Mouse (Mus musculus) liver, adult 2 months (tissue): ENCODE data around the gene Ntf3. TPM values are rescaled to one million over a fixed set of nuclear protein-coding genes. Genes with fewer than 3 reads are reported as not detected.

ENCODE experiments used
- DNase-seq: peaks from one replicate; pipeline ENCODE4 v3.0.0-alpha.2; 2011; ENCODE audit warnings: low read depth, low spot score; ENCODE audit errors: extremely low read depth
- H3K27ac ChIP-seq: fragments of 200-500 bp; replicated peaks from 2 replicates; pipeline ENCODE4 v1.5.1; 2012; ENCODE audit warnings: low read depth, mild to moderate bottlenecking, control low read depth, inconsistent platforms, low read length; ENCODE audit not compliant: insufficient read depth
- H3K27me3 ChIP-seq: fragments of 200-500 bp; 2 replicates; pipeline ENCODE4 v1.6.1; 2012; ENCODE audit warnings: mild to moderate bottlenecking, moderate library complexity, low read length, inconsistent platforms; ENCODE audit not compliant: control insufficient read depth, insufficient read depth
- H3K36me3 ChIP-seq: fragments of 200-500 bp; 2 replicates; pipeline ENCODE4 v1.6.1; 2012; ENCODE audit warnings: low read length, inconsistent platforms; ENCODE audit not compliant: control insufficient read depth, insufficient read depth
- H3K4me1 ChIP-seq: fragments of 200-500 bp; 2 replicates; pipeline ENCODE4 v1.6.1; 2011; ENCODE audit warnings: low read length; ENCODE audit not compliant: control insufficient read depth, insufficient read depth
- H3K4me3 ChIP-seq: fragments of 200-500 bp; 2 replicates; pipeline ENCODE4 v1.5.1; 2011; ENCODE audit warnings: low read depth, mild to moderate bottlenecking, control low read depth, low read length, moderate library complexity; ENCODE audit not compliant: insufficient read depth
- H3K79me2 ChIP-seq: fragments of 200-500 bp; 2 replicates; pipeline ENCODE4 v1.6.1; 2012; ENCODE audit warnings: inconsistent platforms, mild to moderate bottlenecking, low read length, moderate library complexity; ENCODE audit not compliant: control insufficient read depth, insufficient read depth
- H3K9ac ChIP-seq: fragments of 200-500 bp; 2 replicates; pipeline ENCODE4 v1.6.1; 2012; ENCODE audit warnings: low read depth, mild to moderate bottlenecking, control low read depth, inconsistent platforms, low read length
- CTCF ChIP-seq: fragments of 200-500 bp; IDR thresholded peaks from 2 replicates; pipeline ENCODE4 v1.5.1; 2011; ENCODE audit warnings: low read depth, low read length, control low read depth
- POLR2A ChIP-seq: fragments of 200-500 bp; IDR thresholded peaks from 2 replicates; pipeline ENCODE4 v1.6.1; 2011; ENCODE audit warnings: low read length, control low read depth; ENCODE audit not compliant: insufficient read depth; ENCODE audit errors: extremely low read depth
- WGBS: fragments of 180-500 bp; shearing (Covaris S2); methylation state at CpG from one replicate; pipeline ENCODE4 v1.1.7; 2018; 5-methylcytosine and 5-hydroxymethylcytosine counted together
- polyA plus RNA-seq: library from polyadenylated mRNA; depleted of rRNA; stranded (reverse); fragments of >200 nt; gene quantifications from 2 replicates; pipeline ENCODE4 v1.2.3, GENCODE M21; 2012
- total RNA-seq: library from RNA; depleted of rRNA; stranded (reverse); fragments of >200 nt; gene quantifications from 2 replicates; pipeline ENCODE4 v1.2.3, GENCODE M21; 2014

Ntf3 gene
- total and polyA plus RNA-seq, 2 experiments: 0.33 to 1.1 TPM

GRCm38 (mm10) chr6:126167731-126168130, 1.0 kb upstream of the Ntf3 start:
- Histone ChIP-seq H3K36me3 (no peaks in the 10 kb centered on the region), H3K4me1 (peaks cover 2% of the 10 kb centered on the region; the same call in 1 of the 2 replicates), H3K4me3 (no peak overlapping the region), H3K27ac (no peak overlapping the region), H3K9ac (no peak overlapping the region), H3K79me2 (no peaks in the 10 kb centered on the region), H3K27me3 (0 out of 2 replicates have a peak, but pooled peaks cover 6% of the 10 kb centered on the region)
- TF ChIP-seq POLR2A: no peak
- TF ChIP-seq CTCF: peak; percentile 38
- 17% methylated on average over 3 of the region's 3 CpGs for WGBS
- peak; percentile 41 for DNase-seq

GRCm38 (mm10) chr6:126167208-126167590, 489 bp upstream of the Ntf3 start:
- Histone ChIP-seq H3K36me3 (no peaks in the 10 kb centered on the region), H3K27ac (no peak overlapping the region), H3K79me2 (no peaks in the 10 kb centered on the region), H3K4me1 (peaks cover 3% of the 10 kb centered on the region; the same call in 1 of the 2 replicates), H3K27me3 (0 out of 2 replicates have a peak, but pooled peaks cover 6% of the 10 kb centered on the region), H3K9ac (no peak overlapping the region), H3K4me3 (no peak overlapping the region)
- 18% methylated on average over 6 of the region's 6 CpGs for WGBS
- TF ChIP-seq CTCF (no peak), POLR2A (no peak)
- DNase-seq: no peak

GRCm38 (mm10) chr6:126165591-126166155, 1.0 kb downstream of the Ntf3 start:
- peaks cover 14% of the 10 kb centered on the region for H3K4me1 ChIP-seq
- H3K27ac ChIP-seq: no peak overlapping the region
- no peaks in the 10 kb centered on the region for H3K36me3 ChIP-seq
- H3K9ac ChIP-seq: no peak overlapping the region
- H3K27me3 ChIP-seq: 0 out of 2 replicates have a peak, but pooled peaks cover 6% of the 10 kb centered on the region
- WGBS: 23% methylated on average over 17 of the region's 17 CpGs
- no peaks in the 10 kb centered on the region for H3K79me2 ChIP-seq
- no peak for DNase-seq
- H3K4me3 ChIP-seq: no peak overlapping the region
- TF ChIP-seq CTCF: no peak
- TF ChIP-seq POLR2A: no peak

GRCm38 (mm10) chr6:126164781-126165180, 1.9 kb downstream of the Ntf3 start:
- H3K79me2 ChIP-seq: no peaks in the 10 kb centered on the region
- no peak overlapping the region for H3K27ac ChIP-seq
- peak overlapping the region; percentile 53 for H3K4me3 ChIP-seq
- H3K27me3 ChIP-seq: 0 out of 2 replicates have a peak, but pooled peaks cover 6% of the 10 kb centered on the region
- no peak for DNase-seq
- H3K36me3 ChIP-seq: no peaks in the 10 kb centered on the region
- H3K9ac ChIP-seq: peak overlapping the region; percentile 15
- peaks cover 20% of the 10 kb centered on the region for H3K4me1 ChIP-seq
- TF ChIP-seq POLR2A: no peak
- no peak for TF ChIP-seq CTCF
- WGBS: 4% methylated on average over 27 of the region's 27 CpGs

- peak overlapping the region; percentile 58 for H3K9ac ChIP-seq
- WGBS: 6% methylated on average over 41 of the region's 41 CpGs
- no peak overlapping the region for H3K27ac ChIP-seq
- H3K79me2 ChIP-seq: no peaks in the 10 kb centered on the region
- H3K27me3 ChIP-seq: 0 out of 2 replicates have a peak, but pooled peaks cover 6% of the 10 kb centered on the region
- TF ChIP-seq POLR2A: no peak
- no peak for TF ChIP-seq CTCF
- no peaks in the 10 kb centered on the region for H3K36me3 ChIP-seq
- peaks cover 25% of the 10 kb centered on the region for H3K4me1 ChIP-seq
- DNase-seq: no peak
- H3K4me3 ChIP-seq: peak overlapping the region; percentile 53
Measured at GRCm38 (mm10) chr6:126163861-126164755, 2.6 kb downstream of the Ntf3 start.
